Mouse (Mus musculus) ES-E14 (cell line): ENCODE measurements around the gene Sphk2. TPM values are rescaled to one million over a fixed set of nuclear protein-coding genes. Genes with fewer than 3 reads are reported as not detected.

Experiments
- DNase-seq: peaks from one replicate; pipeline ENCODE4 v3.0.0-alpha.2; 2013; ENCODE audit warnings: low read depth, low spot score
- H3K27ac ChIP-seq: 2 replicates; pipeline ENCODE4 v1.5.1; 2012; ENCODE audit warnings: low read depth, mild to moderate bottlenecking, low read length, moderate library complexity, mixed read lengths; ENCODE audit not compliant: poor library complexity, insufficient read depth, severe bottlenecking
- H3K36me3 ChIP-seq: 2 replicates; pipeline ENCODE4 v1.6.1; 2012; ENCODE audit warnings: mild to moderate bottlenecking, low read length, moderate library complexity, mixed read lengths; ENCODE audit not compliant: control insufficient read depth, poor library complexity, insufficient read depth, severe bottlenecking
- H3K4me1 ChIP-seq, 2 experiments: fragments of 150-350 bp in 1 of 2; sonication (generic) in 1 of 2; 2 replicates each; pipeline ENCODE4 v1.6.1; 2012; ENCODE audit warnings: low read length in 2 of 2, mild to moderate bottlenecking in 1 of 2, mixed read lengths in 1 of 2; ENCODE audit not compliant: control insufficient read depth in 2 of 2, insufficient read depth in 2 of 2, poor library complexity in 1 of 2
- H3K4me3 ChIP-seq, 2 experiments: fragments of 150-350 bp in 1 of 2; sonication (generic) in 1 of 2; 2 replicates each; pipeline ENCODE4 v1.5.1; 2012; ENCODE audit warnings: low read length in 2 of 2, low read depth in 1 of 2, mild to moderate bottlenecking in 1 of 2, mixed read lengths in 1 of 2; ENCODE audit not compliant: insufficient read depth in 1 of 2, poor library complexity in 1 of 2, severe bottlenecking in 1 of 2
- H3K9ac ChIP-seq: 2 replicates; pipeline ENCODE4 v1.6.1; 2012; ENCODE audit warnings: low read depth, mild to moderate bottlenecking, low read length, mixed read lengths; ENCODE audit not compliant: poor library complexity, insufficient read depth, severe bottlenecking
- H3K9me3 ChIP-seq: fragments of 150-350 bp; sonication (generic); 2 replicates; pipeline ENCODE4 v1.6.1; 2012; ENCODE audit warnings: low read depth, mild to moderate bottlenecking, low read length; ENCODE audit not compliant: control insufficient read depth, insufficient read depth
- CHD2 ChIP-seq: IDR thresholded peaks from 2 replicates; pipeline ENCODE4 v1.6.1; 2014; ENCODE audit warnings: mild to moderate bottlenecking, low read depth, low read length, inconsistent platforms
- HCFC1 ChIP-seq: IDR thresholded peaks from 2 replicates; pipeline ENCODE4 v1.6.1; 2012; ENCODE audit warnings: low read length, inconsistent platforms, borderline replicate concordance; ENCODE audit not compliant: insufficient read depth
- MAFK ChIP-seq: IDR thresholded peaks from 2 replicates; pipeline ENCODE4 v1.6.1; 2014; ENCODE audit warnings: mild to moderate bottlenecking, low read depth, low read length, inconsistent platforms; ENCODE audit not compliant: insufficient read depth
- ZC3H11A ChIP-seq: IDR thresholded peaks from 2 replicates; pipeline ENCODE4 v1.6.1; 2012; ENCODE audit warnings: low read depth, mild to moderate bottlenecking, inconsistent platforms, low read length, borderline replicate concordance
- ZNF384 ChIP-seq: IDR thresholded peaks from 2 replicates; pipeline ENCODE4 v1.6.1; 2012; ENCODE audit warnings: low read depth, low read length, inconsistent platforms
- in situ Hi-C, 2 experiments: fragments of 600-800 bp; cut with MboI; formaldehyde crosslinking; loops; one replicate each; pipeline ENCODE4 v1.15.1; 2025; ENCODE audit warnings: low sequenced_read_pairs in 2 of 2, inconsistent platforms in 1 of 2; ENCODE audit not compliant: unreplicated experiment in 2 of 2
- total RNA-seq: library from RNA; depleted of rRNA; stranded (reverse); fragments of 300-350 nt; gene quantifications from 2 replicates; pipeline ENCODE4 v1.2.3, GENCODE M21; 2012

Gene Sphk2
- total RNA-seq, 1 experiment, result 21.5 TPM

DNA sequence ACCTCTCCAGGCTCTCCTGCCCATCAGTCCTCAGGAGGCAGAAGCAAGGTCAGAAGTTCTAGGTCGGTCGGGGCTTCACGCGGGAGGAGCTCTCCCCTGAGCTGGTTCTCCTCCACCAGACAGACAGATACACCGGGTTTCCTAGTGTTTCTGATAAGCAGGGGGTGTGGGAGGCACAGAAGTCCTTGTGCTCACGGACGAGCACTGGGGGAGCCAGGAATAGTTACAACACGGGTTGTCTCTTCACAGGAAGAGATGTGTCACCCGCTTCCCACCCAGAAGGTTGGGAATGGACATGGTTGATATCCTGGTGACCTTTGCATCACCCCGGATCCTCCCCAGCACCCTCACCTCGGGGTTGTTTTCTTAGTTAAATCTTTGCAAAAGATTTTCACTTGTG lies 28.0 kb downstream of the Sphk2 start:
- Histone ChIP-seq H3K4me1 (peaks cover 0 to 23% of the 10 kb centered on the region in 2 experiments; a peak in 1 of 4 replicates), H3K9ac (no peak overlapping the region)
- no peak for TF ChIP-seq ZC3H11A
- no peak for TF ChIP-seq CHD2
- no peak for TF ChIP-seq HCFC1
- TF ChIP-seq MAFK, result no peak
- TF ChIP-seq ZNF384, result no peak

DNA sequence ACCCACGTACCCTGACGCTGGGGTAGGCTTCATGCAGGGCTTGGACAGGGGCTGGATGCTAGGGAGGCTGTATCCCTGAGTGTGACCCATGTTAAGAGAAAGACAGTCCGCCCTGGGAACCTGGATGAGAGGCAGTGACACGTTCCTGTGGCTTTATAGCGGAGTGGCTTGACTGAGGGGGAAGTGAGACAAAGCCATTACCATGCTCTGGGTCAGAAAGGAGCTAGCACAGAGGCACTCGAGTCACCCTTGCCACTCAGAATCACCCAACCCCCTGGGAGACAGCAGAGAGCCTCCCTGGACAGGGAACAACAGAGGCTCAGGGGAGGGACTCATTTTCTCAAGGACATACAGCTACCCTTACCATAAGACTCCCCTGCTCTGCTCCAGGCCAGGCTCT lies 28.7 kb downstream of the Sphk2 start:
- DNase-seq, result no peak
- TF ChIP-seq HCFC1 (no peak), MAFK (no peak), CHD2 (no peak), ZC3H11A (no peak), ZNF384 (no peak)
- Histone ChIP-seq H3K4me1 (peaks cover 0 to 23% of the 10 kb centered on the region in 2 experiments; a peak in 1 of 4 replicates), H3K4me3 (no peak overlapping the region), H3K9ac (no peak overlapping the region), H3K9me3 (no peaks in the 10 kb centered on the region), H3K27ac (no peak overlapping the region), H3K36me3 (no peaks in the 10 kb centered on the region)
- in situ Hi-C loops, result no loop called here

More for the DNA sequence above, 28.0 kb downstream of the Sphk2 start:
- in situ Hi-C loops, result no loop called here
- Histone ChIP-seq H3K27ac (no peak overlapping the region), H3K4me3 (no peak overlapping the region), H3K9me3 (no peaks in the 10 kb centered on the region), H3K36me3 (no peaks in the 10 kb centered on the region)
- no peak for DNase-seq

- no peaks in the 10 kb centered on the region for H3K9me3 ChIP-seq
- no peak overlapping the region for H3K9ac ChIP-seq
- in situ Hi-C loops, result no loop called here
- no peaks in the 10 kb centered on the region for H3K36me3 ChIP-seq
- TF ChIP-seq CHD2 (no peak), ZC3H11A (no peak), MAFK (no peak), ZNF384 (no peak), HCFC1 (no peak)
- H3K4me3 ChIP-seq, result no peak overlapping the region
- no peak overlapping the region for H3K27ac ChIP-seq
- peaks cover 0 to 20% of the 10 kb centered on the region in 2 experiments; a peak in 1 of 4 replicates for H3K4me1 ChIP-seq
- DNase-seq, result no peak
Observed at GRCm38 (mm10) chr7:45686841-45687240, 31.0 kb downstream of the Sphk2 start.

- Histone ChIP-seq H3K9me3 (no peaks in the 10 kb centered on the region), H3K36me3 (no peaks in the 10 kb centered on the region), H3K27ac (no peak overlapping the region), H3K9ac (no peak overlapping the region), H3K4me3 (no peak overlapping the region), H3K4me1 (peaks cover 0 to 14% of the 10 kb centered on the region in 2 experiments; a peak in 1 of 4 replicates)
- TF ChIP-seq ZNF384 (no peak), CHD2 (no peak), MAFK (no peak), ZC3H11A (no peak)
- in situ Hi-C loops, result no loop called here
- DNase-seq, result no peak
Observed at GRCm38 (mm10) chr7:45685811-45686210, 32.0 kb downstream of the Sphk2 start.
